Mouse (Mus musculus) lung, embryonic 15.5 days (tissue): ENCODE measurements around the gene 4930519P11Rik. TPM values are rescaled to one million over a fixed set of nuclear protein-coding genes. Genes with fewer than 3 reads are reported as not detected.
A peak's percentile ranks its signal among the peaks of the same experiment; 100 is the strongest.

Experiments
- ATAC-seq: fragments of 200-750 bp; cut with Nextera tagmentation; 2 replicates; pipeline ENCODE4 v1.8.0; 2017; ENCODE audit warnings: moderate number of reproducible peaks, borderline replicate concordance; ENCODE audit not compliant: low FRiP score, low TSS enrichment; ENCODE audit errors: extremely low read depth
- H3K27ac ChIP-seq: fragments of 300-500 bp; sonication (generic); 2 replicates; pipeline ENCODE4 v1.5.1; 2015; ENCODE audit warnings: moderate library complexity, mild to moderate bottlenecking, inconsistent platforms
- H3K27me3 ChIP-seq: fragments of 300-500 bp; sonication (generic); 2 replicates; pipeline ENCODE4 v1.6.1; 2015; ENCODE audit warnings: inconsistent platforms
- H3K36me3 ChIP-seq: fragments of 300-500 bp; sonication (generic); 2 replicates; pipeline ENCODE4 v1.6.1; 2015; ENCODE audit warnings: inconsistent platforms
- H3K4me1 ChIP-seq: fragments of 300-500 bp; sonication (generic); 2 replicates; pipeline ENCODE4 v1.6.1; 2015; ENCODE audit warnings: inconsistent platforms
- H3K4me2 ChIP-seq: fragments of 300-500 bp; sonication (generic); 2 replicates; pipeline ENCODE4 v1.6.1; 2015; ENCODE audit warnings: inconsistent platforms, mild to moderate bottlenecking, moderate library complexity
- H3K4me3 ChIP-seq: fragments of 300-500 bp; sonication (generic); 2 replicates; pipeline ENCODE4 v1.5.1; 2015; ENCODE audit warnings: mild to moderate bottlenecking, inconsistent platforms
- H3K9ac ChIP-seq: fragments of 300-500 bp; sonication (generic); 2 replicates; pipeline ENCODE4 v1.6.1; 2015; ENCODE audit warnings: inconsistent platforms
- H3K9me3 ChIP-seq: fragments of 300-500 bp; sonication (generic); 2 replicates; pipeline ENCODE4 v1.6.1; 2016; ENCODE audit warnings: inconsistent platforms
- WGBS: fragments of 180-500 bp; shearing (Covaris S2); methylation state at CpG from one replicate; pipeline ENCODE4 v1.1.7; 2015; 5-methylcytosine and 5-hydroxymethylcytosine counted together
- polyA plus RNA-seq: library from polyadenylated mRNA; unstranded; fragments of >200 nt; fragmentation: Nextera tagmentation; extraction: Ambion mirVana; gene quantifications from 2 replicates; pipeline ENCODE4 v1.2.1, GENCODE M21; 2015

The 4930519P11Rik gene
- not detected in 2 replicates for polyA plus RNA-seq

- WGBS: under 1% methylated on average over 93 of the region's 98 CpGs
- peaks cover 3% of the 10 kb centered on the region; the same call in 1 of the 2 replicates for H3K27me3 ChIP-seq
- peaks cover 13% of the 10 kb centered on the region; the same call in 1 of the 2 replicates for H3K4me1 ChIP-seq
- H3K9me3 ChIP-seq: no peaks in the 10 kb centered on the region
- H3K36me3 ChIP-seq: no peaks in the 10 kb centered on the region
- peak within 1 kb of the TSS; percentile 56 for H3K4me3 ChIP-seq
- H3K4me2 ChIP-seq: peak within 1 kb of the TSS; percentile 85
- peak within 1 kb of the TSS; percentile 71 for H3K9ac ChIP-seq
- ATAC-seq: peak; percentile 97
- peak within 1 kb of the TSS; percentile 97 for H3K27ac ChIP-seq
Observed at GRCm38 (mm10) chr2:154613118-154614115, at the start of gene 4930519P11Rik, which contains the start of gene Zfp341. Gene 4930519P11Rik, minus strand, starts transcription at chr2:154613437. Gene Zfp341, plus strand, starts transcription at chr2:154613297.

GRCm38 (mm10) chr2:154659531-154660074, 46.4 kb upstream of the 4930519P11Rik start:
- peaks cover 21% of the 10 kb centered on the region for H3K4me1 ChIP-seq
- ATAC-seq: no peak
- no peak overlapping the region for H3K27ac ChIP-seq
- H3K27me3 ChIP-seq: no peaks in the 10 kb centered on the region
- H3K9ac ChIP-seq: peak overlapping the region; percentile 89; the same call in 1 of the 2 replicates
- H3K9me3 ChIP-seq: no peaks in the 10 kb centered on the region
- peak overlapping the region; percentile 70; the same call in 1 of the 2 replicates for H3K4me2 ChIP-seq
- H3K4me3 ChIP-seq: peak overlapping the region; percentile 3; the same call in 1 of the 2 replicates
- peaks cover 17% of the 10 kb centered on the region for H3K36me3 ChIP-seq
- 83% methylated on average over 4 of the region's 5 CpGs for WGBS

- Histone ChIP-seq H3K9ac (peak overlapping the region; percentile 89), H3K4me2 (peak overlapping the region; percentile 70), H3K27me3 (no peaks in the 10 kb centered on the region), H3K4me1 (peaks cover 21% of the 10 kb centered on the region), H3K4me3 (peak overlapping the region; percentile 86; the same call in 1 of the 2 replicates), H3K27ac (no peak overlapping the region), H3K36me3 (peaks cover 17% of the 10 kb centered on the region), H3K9me3 (no peaks in the 10 kb centered on the region)
- WGBS: 79% methylated on average over 4 of the region's 4 CpGs
- ATAC-seq: no peak
Observed at GRCm38 (mm10) chr2:154659070-154659469, 45.8 kb upstream of the 4930519P11Rik start.

GRCm38 (mm10) chr2:154657486-154658237, 44.4 kb upstream of the 4930519P11Rik start:
- under 1% methylated on average over 12 of the region's 12 CpGs for WGBS
- no peak for ATAC-seq
- Histone ChIP-seq H3K27ac (peak overlapping the region; percentile 81), H3K9me3 (no peaks in the 10 kb centered on the region), H3K4me2 (peak overlapping the region; percentile 70), H3K4me3 (peak overlapping the region; percentile 86), H3K36me3 (peaks cover 14% of the 10 kb centered on the region), H3K27me3 (no peaks in the 10 kb centered on the region), H3K9ac (peak overlapping the region; percentile 89), H3K4me1 (peaks cover 21% of the 10 kb centered on the region)

GRCm38 (mm10) chr2:154656710-154657485, 43.7 kb upstream of the 4930519P11Rik start:
- Histone ChIP-seq H3K9ac (peak overlapping the region; percentile 89), H3K9me3 (no peaks in the 10 kb centered on the region), H3K4me1 (peaks cover 21% of the 10 kb centered on the region), H3K27me3 (no peaks in the 10 kb centered on the region), H3K36me3 (peaks cover 14% of the 10 kb centered on the region), H3K4me2 (peak overlapping the region; percentile 70), H3K4me3 (peak overlapping the region; percentile 86), H3K27ac (peak overlapping the region; percentile 81)
- under 1% methylated on average over 53 of the region's 67 CpGs for WGBS
- peak; percentile 99 for ATAC-seq

GRCm38 (mm10) chr2:154655878-154656414, 42.7 kb upstream of the 4930519P11Rik start:
- ATAC-seq: no peak
- H3K36me3 ChIP-seq: peaks cover 7% of the 10 kb centered on the region
- peak overlapping the region; percentile 52 for H3K4me2 ChIP-seq
- no peak overlapping the region; the same call in 1 of the 2 replicates for H3K9ac ChIP-seq
- peak overlapping the region; percentile 86 for H3K4me3 ChIP-seq
- H3K27me3 ChIP-seq: no peaks in the 10 kb centered on the region
- WGBS: 77% methylated on average over 2 of the region's 2 CpGs
- H3K4me1 ChIP-seq: peaks cover 21% of the 10 kb centered on the region
- H3K27ac ChIP-seq: 0 out of 2 replicates have a peak overlapping the region, but pooled peaks have one; percentile 5
- H3K9me3 ChIP-seq: no peaks in the 10 kb centered on the region

- Histone ChIP-seq H3K27me3 (no peaks in the 10 kb centered on the region), H3K9me3 (no peaks in the 10 kb centered on the region)
- WGBS: 92% methylated on average over 12 of the region's 12 CpGs
Observed at GRCm38 (mm10) chr2:154654976-154655375, 41.7 kb upstream of the 4930519P11Rik start.

GRCm38 (mm10) chr2:154651363-154651762, 38.1 kb upstream of the 4930519P11Rik start, which contains the start of gene Chmp4b:
Gene Chmp4b, plus strand, starts transcription at chr2:154651705.
- ATAC-seq: peak; percentile 70; the same call in 1 of the 2 replicates
- Histone ChIP-seq H3K36me3 (no peaks in the 10 kb centered on the region), H3K4me1 (peaks cover 2% of the 10 kb centered on the region), H3K9me3 (no peaks in the 10 kb centered on the region), H3K4me3 (no peak within 1 kb of the TSS), H3K4me2 (peak within 1 kb of the TSS; percentile 36), H3K27me3 (no peaks in the 10 kb centered on the region), H3K9ac (no peak within 1 kb of the TSS), H3K27ac (peak within 1 kb of the TSS; percentile 89)
- WGBS: 41% methylated on average over 8 of the region's 8 CpGs

More at GRCm38 (mm10) chr2:154654976-154655375, 41.7 kb upstream of the 4930519P11Rik start:
- ATAC-seq: no peak
- no peak overlapping the region for H3K4me2 ChIP-seq
- H3K4me1 ChIP-seq: peaks cover 21% of the 10 kb centered on the region
- H3K36me3 ChIP-seq: no peaks in the 10 kb centered on the region
- no peak overlapping the region for H3K9ac ChIP-seq
- H3K4me3 ChIP-seq: no peak overlapping the region
- no peak overlapping the region for H3K27ac ChIP-seq

- H3K27me3 ChIP-seq: no peaks in the 10 kb centered on the region
- no peaks in the 10 kb centered on the region for H3K9me3 ChIP-seq
- H3K27ac ChIP-seq: peak overlapping the region; percentile 89
- WGBS: 63% methylated on average over 3 of the region's 3 CpGs
- H3K4me2 ChIP-seq: no peak overlapping the region
- no peaks in the 10 kb centered on the region for H3K4me1 ChIP-seq
- no peak for ATAC-seq
- no peaks in the 10 kb centered on the region for H3K36me3 ChIP-seq
- H3K4me3 ChIP-seq: no peak overlapping the region
- no peak overlapping the region for H3K9ac ChIP-seq
Observed at GRCm38 (mm10) chr2:154650404-154650803, 37.2 kb upstream of the 4930519P11Rik start.

GRCm38 (mm10) chr2:154648086-154648485, 34.8 kb upstream of the 4930519P11Rik start:
- no peak overlapping the region for H3K27ac ChIP-seq
- no peaks in the 10 kb centered on the region for H3K9me3 ChIP-seq
- no peaks in the 10 kb centered on the region for H3K36me3 ChIP-seq
- H3K4me3 ChIP-seq: no peak overlapping the region
- no peak overlapping the region for H3K9ac ChIP-seq
- no peaks in the 10 kb centered on the region for H3K4me1 ChIP-seq
- no peak for ATAC-seq
- WGBS: 30% methylated on average over 3 of the region's 3 CpGs
- H3K27me3 ChIP-seq: no peaks in the 10 kb centered on the region
- H3K4me2 ChIP-seq: no peak overlapping the region
